Mouse (Mus musculus) heart, embryonic 16.5 days (tissue): ENCODE data around the gene Atp1a4. TPM values are rescaled to one million over a fixed set of nuclear protein-coding genes. Genes with fewer than 3 reads are reported as not detected.

Experiments used
- ATAC-seq: fragments of 200-750 bp; cut with Nextera tagmentation; replicated peaks from 2 replicates; pipeline ENCODE4 v1.8.0; 2017; ENCODE audit warnings: moderate number of reproducible peaks; ENCODE audit not compliant: insufficient read depth, low FRiP score; ENCODE audit errors: extremely low read depth
- H3K27ac ChIP-seq: fragments of 300-500 bp; sonication (generic); 2 replicates; pipeline ENCODE4 v1.5.1; 2014; ENCODE audit warnings: mild to moderate bottlenecking, low read length, control low read depth, moderate library complexity
- H3K27me3 ChIP-seq: fragments of 300-500 bp; sonication (generic); 2 replicates; pipeline ENCODE4 v1.6.1; 2014; ENCODE audit warnings: low read length, mixed read lengths; ENCODE audit not compliant: control insufficient read depth, insufficient read depth
- H3K36me3 ChIP-seq: fragments of 300-500 bp; sonication (generic); 2 replicates; pipeline ENCODE4 v1.6.1; 2014; ENCODE audit not compliant: control insufficient read depth, insufficient read depth
- H3K4me1 ChIP-seq: fragments of 300-500 bp; sonication (generic); 2 replicates; pipeline ENCODE4 v1.6.1; 2014; ENCODE audit warnings: low read length, mixed read lengths; ENCODE audit not compliant: control insufficient read depth, insufficient read depth
- H3K4me2 ChIP-seq: fragments of 300-500 bp; sonication (generic); 2 replicates; pipeline ENCODE4 v1.6.1; 2014; ENCODE audit warnings: low read depth, mild to moderate bottlenecking, control low read depth, low read length
- H3K4me3 ChIP-seq: fragments of 300-500 bp; sonication (generic); 2 replicates; pipeline ENCODE4 v1.5.1; 2014; ENCODE audit warnings: mild to moderate bottlenecking, control low read depth, low read length
- H3K9ac ChIP-seq: fragments of 300-500 bp; sonication (generic); 2 replicates; pipeline ENCODE4 v1.6.1; 2014; ENCODE audit warnings: low read length, control low read depth
- H3K9me3 ChIP-seq: fragments of 300-500 bp; sonication (generic); replicated peaks from 2 replicates; pipeline ENCODE4 v1.6.1; 2016; ENCODE audit warnings: low read length; ENCODE audit not compliant: control insufficient read depth
- WGBS: fragments of 180-500 bp; shearing (Covaris S2); extraction: QIAGEN DNeasy Blood & Tissue Kit; methylation state at CpG from one replicate; pipeline ENCODE4 v1.1.7; 2014; 5-methylcytosine and 5-hydroxymethylcytosine counted together
- polyA plus RNA-seq: library from polyadenylated mRNA; unstranded; fragments of >200 nt; fragmentation: Nextera tagmentation; extraction: Ambion mirVana; gene quantifications from 2 replicates; pipeline ENCODE4 v1.2.1, GENCODE M21; 2015

Gene Atp1a4
- polyA plus RNA-seq, 1 experiment from 2014 or later = 0.16 TPM

GRCm38 (mm10) chr1:172300247-172300646, 42.0 kb upstream of the Atp1a4 start:
- ATAC-seq = no peak
- WGBS = 54% methylated on average over 5 of the region's 5 CpGs
- Histone ChIP-seq H3K27me3 (no peaks in the 10 kb centered on the region), H3K9me3 (no peaks in the 10 kb centered on the region), H3K36me3 (no peaks in the 10 kb centered on the region), H3K27ac (peak overlapping the region; percentile 60), H3K9ac (no peak overlapping the region; the same call in 1 of the 2 replicates), H3K4me3 (no peak overlapping the region), H3K4me1 (peaks cover 36% of the 10 kb centered on the region), H3K4me2 (no peak overlapping the region)

- H3K9me3 ChIP-seq = no peaks in the 10 kb centered on the region
- H3K4me1 ChIP-seq = peaks cover 37% of the 10 kb centered on the region
- no peaks in the 10 kb centered on the region for H3K27me3 ChIP-seq
- H3K36me3 ChIP-seq = no peaks in the 10 kb centered on the region
- no peak overlapping the region for H3K4me2 ChIP-seq
- 0 out of 2 replicates have a peak overlapping the region, but pooled peaks have one; percentile 8 for H3K9ac ChIP-seq
- H3K4me3 ChIP-seq = no peak overlapping the region
- H3K27ac ChIP-seq = peak overlapping the region; percentile 60
- 47% methylated on average over 7 of the region's 7 CpGs for WGBS
- no peak for ATAC-seq
Observed at GRCm38 (mm10) chr1:172299528-172299927, 41.3 kb upstream of the Atp1a4 start.

GRCm38 (mm10) chr1:172297611-172298537, 39.7 kb upstream of the Atp1a4 start, which contains the start of gene Atp1a2:
Atp1a2 (minus strand) TSS chr1:172298064.
- peak within 1 kb of the TSS; percentile 68 for H3K4me2 ChIP-seq
- H3K36me3 ChIP-seq = peaks cover under 1% of the 10 kb centered on the region; the same call in 1 of the 2 replicates
- no peaks in the 10 kb centered on the region for H3K9me3 ChIP-seq
- H3K27me3 ChIP-seq = no peaks in the 10 kb centered on the region
- H3K27ac ChIP-seq = peak within 1 kb of the TSS; percentile 90
- H3K4me1 ChIP-seq = peaks cover 37% of the 10 kb centered on the region
- 9% methylated on average over 16 of the region's 16 CpGs for WGBS
- peak within 1 kb of the TSS; percentile 73 for H3K9ac ChIP-seq
- peak; percentile 81 for ATAC-seq
- H3K4me3 ChIP-seq = peak within 1 kb of the TSS; percentile 53

DNA sequence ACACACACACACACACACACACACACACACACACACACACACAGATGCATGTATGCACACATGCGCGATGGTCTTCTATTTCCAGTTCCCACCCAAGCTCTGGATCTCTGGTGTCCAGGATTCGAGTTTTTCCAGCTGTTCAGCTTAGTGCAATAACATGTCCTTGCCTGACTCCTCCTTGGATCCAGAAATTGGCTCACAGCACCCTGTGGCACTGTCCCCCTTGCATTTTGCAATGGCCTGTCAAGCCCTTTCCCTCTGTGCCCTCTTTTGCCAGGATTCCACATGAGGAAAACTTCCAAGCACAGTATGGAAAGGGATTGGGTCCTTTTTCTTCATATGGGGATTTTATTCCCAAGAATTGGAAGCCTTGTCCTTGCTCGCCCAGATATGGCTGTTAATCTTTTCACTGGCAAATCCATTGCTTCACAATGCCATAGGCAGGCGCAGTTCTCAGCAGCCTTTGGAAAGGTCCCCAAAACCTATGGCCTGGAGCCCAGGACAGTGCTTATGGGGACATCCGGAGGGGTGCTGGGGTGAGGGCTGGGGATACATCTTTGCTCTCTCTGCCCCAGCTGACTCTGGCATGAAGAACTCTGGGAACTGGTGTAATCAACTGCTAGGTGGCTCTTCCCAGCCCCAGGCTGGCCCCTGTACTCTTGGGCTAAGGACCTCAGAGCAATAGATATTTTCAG, 38.7 kb upstream of the Atp1a4 start:
- Histone ChIP-seq H3K4me2 (peak overlapping the region; percentile 68), H3K9ac (peak overlapping the region; percentile 73), H3K27me3 (no peaks in the 10 kb centered on the region), H3K36me3 (peaks cover 3% of the 10 kb centered on the region; the same call in 1 of the 2 replicates), H3K9me3 (no peaks in the 10 kb centered on the region), H3K4me3 (peak overlapping the region; percentile 53), H3K27ac (peak overlapping the region; percentile 90), H3K4me1 (peaks cover 37% of the 10 kb centered on the region)
- WGBS = 61% methylated on average over 6 of the region's 6 CpGs
- ATAC-seq = peak; percentile 9; the same call in 1 of the 2 replicates

GRCm38 (mm10) chr1:172295751-172296197, 37.6 kb upstream of the Atp1a4 start:
- H3K4me1 ChIP-seq = peaks cover 33% of the 10 kb centered on the region
- H3K4me2 ChIP-seq = peak overlapping the region; percentile 68
- H3K9ac ChIP-seq = peak overlapping the region; percentile 39
- no peaks in the 10 kb centered on the region for H3K27me3 ChIP-seq
- peak overlapping the region; percentile 90 for H3K27ac ChIP-seq
- no peak for ATAC-seq
- peaks cover 7% of the 10 kb centered on the region; the same call in 1 of the 2 replicates for H3K36me3 ChIP-seq
- peak overlapping the region; percentile 53 for H3K4me3 ChIP-seq
- H3K9me3 ChIP-seq = no peaks in the 10 kb centered on the region
- WGBS = 46% methylated on average over 4 of the region's 4 CpGs

DNA sequence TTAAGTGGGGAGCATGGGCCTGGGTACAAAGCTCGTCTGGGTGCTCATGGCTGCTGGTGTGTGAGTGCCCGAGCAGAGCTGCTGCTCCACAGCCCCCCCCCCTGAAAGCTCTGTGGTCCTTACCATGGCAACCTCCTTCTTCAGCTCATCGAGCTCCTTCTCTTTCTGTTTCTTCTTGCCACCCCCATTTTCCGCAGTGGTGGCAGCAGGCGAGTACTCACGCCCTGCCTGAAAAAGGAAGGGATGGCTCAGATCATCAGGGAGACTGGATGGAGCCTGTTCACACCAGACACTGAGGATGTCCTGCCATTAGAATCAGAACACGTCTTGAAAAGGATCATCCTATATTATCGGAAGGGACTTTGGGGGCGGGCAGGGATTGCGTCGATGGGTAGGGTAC, 35.2 kb upstream of the Atp1a4 start:
- H3K27me3 ChIP-seq = no peaks in the 10 kb centered on the region
- 88% methylated on average over 11 of the region's 11 CpGs for WGBS
- H3K4me2 ChIP-seq = no peak overlapping the region
- H3K9ac ChIP-seq = no peak overlapping the region
- H3K36me3 ChIP-seq = peaks cover 24% of the 10 kb centered on the region
- peaks cover 22% of the 10 kb centered on the region for H3K4me1 ChIP-seq
- no peak overlapping the region for H3K4me3 ChIP-seq
- no peak overlapping the region for H3K27ac ChIP-seq
- ATAC-seq = no peak
- no peaks in the 10 kb centered on the region for H3K9me3 ChIP-seq

GRCm38 (mm10) chr1:172292880-172293279, 34.7 kb upstream of the Atp1a4 start:
- Histone ChIP-seq H3K9ac (no peak overlapping the region), H3K4me3 (no peak overlapping the region), H3K27ac (no peak overlapping the region), H3K4me1 (peaks cover 18% of the 10 kb centered on the region), H3K4me2 (no peak overlapping the region), H3K36me3 (peaks cover 24% of the 10 kb centered on the region), H3K27me3 (no peaks in the 10 kb centered on the region), H3K9me3 (no peaks in the 10 kb centered on the region)
- 82% methylated on average over 2 of the region's 2 CpGs for WGBS
- no peak for ATAC-seq

- Histone ChIP-seq H3K9ac (no peak overlapping the region), H3K4me2 (no peak overlapping the region), H3K27ac (no peak overlapping the region), H3K4me1 (no peaks in the 10 kb centered on the region), H3K27me3 (no peaks in the 10 kb centered on the region), H3K9me3 (no peaks in the 10 kb centered on the region), H3K36me3 (peaks cover 39% of the 10 kb centered on the region), H3K4me3 (no peak overlapping the region)
- no peak for ATAC-seq
- 74% methylated on average over 3 of the region's 3 CpGs for WGBS
Observed at GRCm38 (mm10) chr1:172289617-172289946, 31.4 kb upstream of the Atp1a4 start.
